Mouse (Mus musculus) liver, adult (tissue): Measurements from ENCODE around the gene Eif3i.

Experiments
- GATA4 ChIP-seq: IDR thresholded peaks from 2 replicates; pipeline ENCODE4 v1.6.1; 2014; ENCODE audit warnings: mild to moderate bottlenecking, low read length; ENCODE audit not compliant: insufficient replicate concordance

The Eif3i gene

GRCm38 (mm10) chr4:129571551-129572084, 28.8 kb downstream of the Eif3i start:
- no peak for TF ChIP-seq GATA4

DNA sequence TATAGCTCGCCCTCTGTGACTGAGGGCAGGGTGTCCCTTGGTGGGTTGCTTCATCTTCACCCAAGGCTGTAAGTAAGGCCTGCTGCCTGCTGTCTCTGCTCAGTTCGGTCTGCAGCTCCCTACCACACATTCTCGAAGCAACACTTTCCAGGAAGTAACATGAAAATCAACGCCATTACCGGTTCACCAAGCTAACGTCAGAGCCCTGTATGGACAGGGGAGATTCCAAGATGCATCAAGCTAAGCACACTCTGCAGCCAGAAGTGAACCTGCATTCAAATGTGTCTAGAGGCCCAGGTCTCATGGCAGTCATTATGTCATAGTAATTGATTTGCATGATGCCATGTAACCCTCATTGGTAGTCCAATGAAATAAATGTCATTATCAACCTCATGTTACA, 30.4 kb downstream of the Eif3i start:
- TF ChIP-seq GATA4: no peak

DNA sequence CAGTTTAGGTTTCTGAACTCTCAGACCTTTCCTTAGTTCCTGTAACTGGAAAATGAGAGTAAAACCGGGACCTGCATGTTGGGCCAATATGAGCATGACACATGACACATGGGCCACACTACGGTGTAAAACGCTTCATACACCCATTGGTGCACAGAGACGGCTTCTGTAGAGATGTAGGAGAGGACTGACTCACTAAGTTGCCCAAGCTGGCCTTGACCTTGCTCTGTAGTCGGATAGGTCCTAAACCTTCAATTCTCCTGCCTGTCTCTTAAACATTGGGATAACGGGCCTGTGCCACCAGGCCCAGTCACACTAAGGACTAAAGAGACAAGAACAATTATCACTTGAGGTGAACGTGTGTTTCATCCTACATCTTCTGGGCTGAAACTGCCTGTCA, 32.1 kb downstream of the Eif3i start:
- TF ChIP-seq GATA4: no peak

- TF ChIP-seq GATA4: no peak
These were observed 35.3 kb downstream of the Eif3i start for GRCm38 (mm10) chr4:129565139-129565538.

GRCm38 (mm10) chr4:129563718-129564117, 36.7 kb downstream of the Eif3i start:
- TF ChIP-seq GATA4: no peak

DNA sequence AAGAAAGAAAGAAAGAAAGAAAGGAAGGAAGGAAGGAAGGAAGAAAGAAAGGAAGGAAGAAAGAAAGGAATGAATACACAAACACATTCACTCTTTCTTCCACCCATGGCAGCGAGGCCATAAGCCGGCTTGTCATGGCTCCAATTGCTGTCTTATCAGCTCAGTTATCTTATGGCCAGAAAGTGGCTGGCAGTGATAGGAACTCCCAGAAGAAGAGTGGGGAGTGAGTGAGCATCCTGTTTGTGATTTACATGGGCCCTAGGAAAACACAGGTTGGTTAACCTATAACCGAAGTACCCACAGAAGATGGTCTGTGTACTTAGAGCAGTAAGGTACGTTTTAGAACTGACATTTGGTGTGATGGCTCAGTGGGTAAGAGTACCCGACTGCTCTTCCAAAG, 39.3 kb downstream of the Eif3i start:
- TF ChIP-seq GATA4: no peak

- TF ChIP-seq GATA4: no peak
These were observed 42.0 kb downstream of the Eif3i start for GRCm38 (mm10) chr4:129558321-129558955.

GRCm38 (mm10) chr4:129557256-129557808, 43.1 kb downstream of the Eif3i start:
- TF ChIP-seq GATA4: no peak

- no peak for TF ChIP-seq GATA4
These were observed 43.8 kb downstream of the Eif3i start for GRCm38 (mm10) chr4:129556532-129557223.

DNA sequence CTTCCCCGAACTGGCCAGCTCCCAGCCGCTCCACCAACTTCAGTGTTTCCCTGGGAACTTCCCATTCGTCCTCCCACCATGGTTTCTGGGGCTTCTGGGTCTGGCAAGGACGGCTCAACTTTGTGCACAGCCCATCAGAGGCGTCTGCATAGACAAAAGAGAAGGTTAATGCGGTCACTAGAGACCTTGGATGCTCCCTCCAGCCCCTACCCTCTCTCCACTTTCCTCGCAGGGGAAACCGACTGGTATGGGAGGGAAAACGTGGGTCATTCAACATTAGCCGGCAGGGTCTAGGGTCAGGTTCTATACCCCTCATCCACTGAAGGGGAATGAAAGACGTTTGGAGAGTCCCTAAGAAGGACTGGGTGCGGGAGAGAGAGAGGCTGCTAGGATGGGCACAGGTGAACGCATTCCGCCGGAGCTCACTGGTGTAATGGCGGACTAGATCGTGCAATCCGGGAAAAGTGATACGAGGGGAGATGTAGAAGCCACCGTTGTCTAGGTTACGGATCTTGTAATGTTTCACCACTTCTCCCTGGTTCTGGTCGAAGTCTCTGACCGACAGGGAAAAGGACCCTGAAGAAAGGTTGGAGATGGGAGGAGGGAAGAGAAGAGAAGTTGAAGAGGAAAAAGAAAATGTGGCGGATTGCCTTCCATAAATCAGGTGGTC, 44.5 kb downstream of the Eif3i start:
- TF ChIP-seq GATA4: no peak

GRCm38 (mm10) chr4:129555421-129555861, 45.0 kb downstream of the Eif3i start:
- no peak for TF ChIP-seq GATA4

- no peak for TF ChIP-seq GATA4
These were observed 50.2 kb downstream of the Eif3i start for GRCm38 (mm10) chr4:129550295-129550694.

GRCm38 (mm10) chr4:129549306-129549705, 51.1 kb downstream of the Eif3i start:
- TF ChIP-seq GATA4: no peak

- no peak for TF ChIP-seq GATA4
These were observed 56.3 kb downstream of the Eif3i start for GRCm38 (mm10) chr4:129544106-129544505.

DNA sequence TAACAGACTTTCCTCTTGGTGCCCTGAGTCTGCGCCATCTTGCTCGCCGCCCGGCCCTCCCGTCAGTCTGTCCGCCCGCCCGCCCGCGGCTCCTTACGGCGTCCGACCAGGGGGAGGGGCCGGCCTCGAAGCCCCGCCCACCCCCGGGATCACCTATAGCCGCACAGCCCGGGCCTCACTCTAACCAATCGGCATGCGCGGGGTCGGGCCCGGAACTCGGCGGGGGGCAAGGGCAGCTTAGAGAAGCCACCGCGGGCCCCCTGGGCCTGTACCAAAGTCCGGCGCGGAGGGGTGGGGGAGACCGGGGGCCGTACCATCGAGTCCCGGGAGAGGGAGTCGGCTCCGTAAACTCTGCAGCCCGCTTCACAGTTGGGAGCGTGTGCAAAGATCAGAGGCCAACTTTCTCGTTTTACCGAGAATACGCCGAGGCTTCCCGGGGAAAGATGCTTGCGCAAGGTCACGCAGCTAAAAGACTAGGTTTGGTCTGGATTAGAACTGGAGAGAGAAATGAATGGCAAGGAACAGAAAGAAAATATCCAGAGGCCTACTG, 57.8 kb downstream of the Eif3i start, which contains the start of gene Hdac1:
TSS of gene Hdac1 (minus strand) at position 122 of the 550 bp plus-strand sequence.
- TF ChIP-seq GATA4: 0 out of 2 replicates have a peak, but pooled peaks have one; percentile 31
